Mouse (Mus musculus) heart, postnatal 0 days (tissue): Measurements from ENCODE around the gene Lgals3bp.

Source experiments
- CTCF ChIP-seq: IDR thresholded peaks from 2 replicates; pipeline ENCODE4 v1.5.1; 2016; ENCODE audit warnings: antibody characterized with exemption, control low read depth, low read depth
- EP300 ChIP-seq: IDR thresholded peaks from 2 replicates; pipeline ENCODE4 v1.6.1; 2016; ENCODE audit warnings: antibody characterized with exemption, low read depth

GRCm38 (mm10) chr11:118436471-118436935 lies 34.6 kb upstream of the Lgals3bp start:
- TF ChIP-seq CTCF: peak; percentile 26
- no peak for TF ChIP-seq EP300
